Mouse (Mus musculus): ENCODE results near the gene Lcmt2.

GRCm38 (mm10) chr2:121184142-121184541, 43.7 kb upstream of the Lcmt2 start:
- TF ChIP-seq POLR2A (IDR thresholded peaks at IDR 0.05; ENCODE audit: low read depth, low read length): no peak
- no peak for TF ChIP-seq CTCF (conservative IDR thresholded peaks at IDR 0.05; ENCODE audit: insufficient read depth, insufficient read length, low read depth, low read length)
